Mouse (Mus musculus): ENCODE measurements around the gene Nr2e1. TPM values are rescaled to one million over a fixed set of nuclear protein-coding genes. Genes with fewer than 3 reads are reported as not detected.
A peak's percentile ranks its signal among the peaks of the same experiment; 100 is the strongest.

Gene Nr2e1
- not detected in 2 replicates for polyA plus RNA-seq (2015; fragmentation: Nextera tagmentation; extraction: Ambion mirVana)

DNA sequence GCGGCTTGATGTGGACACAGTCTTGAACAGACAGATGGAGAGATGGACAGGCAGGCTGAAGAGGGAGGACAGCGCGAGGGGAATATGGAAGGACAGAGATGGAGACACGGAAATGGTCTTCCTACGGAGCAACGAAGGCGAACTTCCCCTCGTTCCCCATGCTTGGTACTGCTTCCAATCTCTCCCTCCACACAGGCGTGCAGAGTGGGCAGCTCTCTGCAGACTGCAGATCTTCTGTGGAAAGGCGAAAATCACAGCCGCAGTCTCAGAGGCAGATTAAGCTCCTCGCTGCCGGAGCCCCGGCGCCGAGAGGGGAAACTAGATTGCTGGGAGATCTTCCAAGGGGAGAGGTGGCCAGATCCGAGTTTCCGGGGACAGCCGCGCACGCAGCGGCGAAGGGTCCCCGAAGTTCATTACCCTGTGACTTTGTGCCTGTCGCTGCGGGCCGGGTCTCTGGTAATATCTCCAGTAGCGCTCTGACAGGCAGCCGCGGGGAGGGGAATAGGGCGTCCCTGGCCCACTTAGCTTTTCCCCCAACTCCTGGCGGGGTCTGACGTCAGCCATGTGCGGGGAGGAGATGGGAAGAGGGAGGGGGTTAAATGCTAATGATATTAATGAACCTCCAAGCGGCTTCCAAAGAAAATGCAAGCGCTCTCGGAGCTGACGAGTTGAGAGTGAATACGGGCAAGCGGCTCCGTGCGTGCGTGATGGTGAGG lies at the start of gene Nr2e1, which contains the start of gene Ostm1:
Gene Nr2e1 (minus strand): TSS at position 476 of the 716 bp plus-strand sequence.
Gene Ostm1 (plus strand): TSS at position 666 of the 716 bp plus-strand sequence.
- Histone ChIP-seq H3K36me3 (no peaks in the 10 kb centered on the region), H3K4me3 (replicated peaks) (peak within 1 kb of the TSS; percentile 10; the same call in 1 of the 2 replicates), H3K9ac (no peak within 1 kb of the TSS), H3K4me2 (0 out of 2 replicates have a peak within 1 kb of the TSS, but pooled peaks have one; percentile 19), H3K9me3 (replicated peaks) (no peaks in the 10 kb centered on the region), H3K4me1 (replicated peaks) (peaks cover 23% of the 10 kb centered on the region), H3K27ac (no peak within 1 kb of the TSS), H3K27me3 (peaks cover 100% of the 10 kb centered on the region)
- DNase-seq (no peak), ATAC-seq (ENCODE audit: low read depth) (no peak)
- 2% methylated on average over 43 of the region's 43 CpGs for WGBS (ENCODE audit: insufficient replicate concordance)

DNA sequence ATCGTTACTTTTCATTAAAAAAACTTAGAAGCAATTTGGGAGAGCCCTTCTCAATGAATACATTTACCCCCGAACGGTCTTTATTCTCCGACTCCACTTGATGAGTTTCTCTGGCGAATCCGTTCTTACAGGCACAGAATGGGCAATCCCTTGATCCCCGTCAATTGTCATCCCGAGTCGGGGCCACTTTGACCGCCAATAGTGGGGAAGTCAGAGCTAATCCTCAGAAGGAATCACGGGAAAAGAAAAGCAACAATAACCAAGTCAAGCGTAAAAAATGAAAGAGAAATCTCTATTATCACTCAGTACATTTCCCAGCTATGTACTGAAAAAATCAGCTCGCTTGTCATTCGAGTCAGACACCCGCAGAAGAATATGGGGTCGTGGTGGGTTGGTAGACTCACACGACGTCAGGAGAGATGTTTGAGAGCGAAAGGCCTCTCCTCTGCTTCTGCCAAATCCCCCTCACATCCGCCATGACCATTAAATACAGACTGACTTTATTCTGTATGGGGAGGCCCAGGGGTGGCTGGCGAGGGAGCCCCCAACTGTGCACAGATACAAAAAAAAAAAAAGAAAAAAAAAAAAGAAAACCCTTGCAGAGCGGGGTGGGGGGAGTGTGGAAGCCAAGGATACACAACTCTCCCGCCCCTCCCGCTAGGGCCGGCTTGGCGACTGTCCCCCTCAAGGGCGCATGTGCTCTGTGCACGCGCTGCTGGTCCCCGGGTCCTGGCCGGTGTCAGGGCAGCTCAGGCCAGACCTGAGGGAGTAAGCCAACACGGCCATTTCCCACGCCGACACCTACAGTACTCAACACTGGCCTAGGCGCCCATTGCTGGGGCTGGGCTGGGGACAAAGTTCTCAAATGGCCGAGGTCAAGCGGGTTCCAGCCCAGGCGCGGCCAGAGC lies 49.3 kb upstream of the Nr2e1 start:
- Histone ChIP-seq H3K27ac (no peak overlapping the region), H3K9me3 (replicated peaks) (no peaks in the 10 kb centered on the region), H3K9ac (peak overlapping the region; percentile 17; the same call in 1 of the 2 replicates), H3K4me1 (replicated peaks) (peaks cover 38% of the 10 kb centered on the region), H3K4me3 (replicated peaks) (peak overlapping the region; percentile 57), H3K36me3 (no peaks in the 10 kb centered on the region), H3K4me2 (peak overlapping the region; percentile 70), H3K27me3 (peaks cover 100% of the 10 kb centered on the region)
- 1% methylated on average over 39 of the region's 39 CpGs for WGBS (ENCODE audit: insufficient replicate concordance)
- ATAC-seq (ENCODE audit: low read depth) (no peak), DNase-seq (no peak)

DNA sequence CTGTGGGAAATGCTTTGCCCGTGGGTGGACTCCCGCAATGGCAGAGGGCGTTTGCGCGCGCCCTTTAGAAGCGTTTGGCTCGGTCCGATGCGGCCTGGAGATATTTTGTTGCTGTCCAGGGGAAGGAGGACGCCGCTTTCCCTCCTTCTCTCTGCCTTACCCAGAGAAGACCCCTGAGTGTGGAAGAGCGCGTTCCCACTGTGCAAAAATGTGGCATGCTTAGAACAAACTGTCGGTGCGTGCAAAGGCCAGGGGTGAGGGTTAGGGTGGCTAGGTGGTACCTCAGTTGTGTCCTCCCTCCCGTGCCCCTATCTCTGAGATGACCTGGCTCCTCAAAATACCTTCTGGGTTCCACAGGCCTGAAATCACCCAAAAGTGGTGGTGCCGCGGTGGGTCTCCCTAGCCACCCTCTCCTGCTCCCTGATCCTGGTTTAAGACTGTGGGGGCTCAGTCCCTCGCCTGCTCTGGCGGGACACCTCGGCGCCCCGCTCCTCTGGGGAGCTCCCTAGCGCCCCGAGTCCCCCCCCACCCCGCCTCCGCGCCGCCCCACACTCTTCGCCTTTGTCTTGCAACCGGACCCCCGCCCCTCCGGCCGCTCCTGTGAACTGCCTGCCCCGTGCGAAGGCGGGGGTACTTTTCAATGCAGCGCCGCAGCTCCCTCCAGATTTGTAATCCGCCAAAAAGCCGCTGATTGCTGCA lies 48.5 kb upstream of the Nr2e1 start:
- Histone ChIP-seq H3K36me3 (no peaks in the 10 kb centered on the region), H3K4me2 (peak overlapping the region; percentile 70), H3K4me1 (replicated peaks) (peaks cover 43% of the 10 kb centered on the region), H3K9me3 (replicated peaks) (no peaks in the 10 kb centered on the region), H3K27me3 (peaks cover 100% of the 10 kb centered on the region), H3K4me3 (replicated peaks) (peak overlapping the region; percentile 57), H3K9ac (no peak overlapping the region), H3K27ac (no peak overlapping the region)
- no peak for DNase-seq
- no peak for ATAC-seq (ENCODE audit: low read depth)
- 3% methylated on average over 42 of the region's 42 CpGs for WGBS (ENCODE audit: insufficient replicate concordance)

DNA sequence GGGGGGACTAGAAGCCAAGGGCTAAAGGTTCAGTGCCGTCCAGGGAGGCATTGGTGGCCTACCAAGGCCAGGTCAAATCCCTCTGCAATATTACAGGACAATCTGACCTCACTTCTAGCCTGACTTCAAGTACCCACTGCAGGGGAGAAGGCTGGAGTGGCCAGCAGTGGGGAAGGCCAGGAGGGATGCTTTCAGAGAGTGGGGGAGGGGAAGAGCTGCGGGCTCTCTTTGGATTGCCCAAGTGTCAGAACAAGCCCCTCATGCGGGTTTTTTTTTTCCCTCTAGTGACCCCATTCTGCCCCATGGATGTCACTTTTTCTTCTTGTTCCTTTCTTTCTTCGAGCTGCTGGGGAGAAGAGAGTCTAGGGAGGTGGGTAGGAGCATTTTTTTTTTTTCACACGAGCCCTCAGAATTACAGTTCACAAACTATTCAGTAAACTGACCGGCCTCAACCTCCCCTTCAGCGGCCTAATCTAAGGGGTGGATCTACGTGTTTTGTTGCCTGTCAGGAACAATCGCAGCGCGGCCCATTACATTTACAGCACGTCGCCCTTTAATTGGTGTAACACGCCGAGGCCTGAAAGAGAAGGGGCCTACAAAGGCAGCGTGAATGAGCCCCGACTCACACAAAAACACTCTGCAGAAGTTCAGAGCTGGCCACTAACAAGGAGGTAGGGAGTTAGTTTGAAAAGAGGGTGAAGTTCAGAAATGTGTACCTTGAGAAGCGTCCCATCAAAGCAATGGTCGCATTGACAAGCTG lies 47.3 kb upstream of the Nr2e1 start:
- Histone ChIP-seq H3K27ac (no peak overlapping the region), H3K4me2 (no peak overlapping the region), H3K36me3 (no peaks in the 10 kb centered on the region), H3K9ac (no peak overlapping the region), H3K9me3 (replicated peaks) (no peaks in the 10 kb centered on the region), H3K4me3 (replicated peaks) (no peak overlapping the region), H3K4me1 (replicated peaks) (peaks cover 46% of the 10 kb centered on the region), H3K27me3 (peaks cover 100% of the 10 kb centered on the region)
- WGBS (ENCODE audit: insufficient replicate concordance), result 4% methylated on average over 19 of the region's 19 CpGs
- DNase-seq (no peak), ATAC-seq (ENCODE audit: low read depth) (no peak)

DNA sequence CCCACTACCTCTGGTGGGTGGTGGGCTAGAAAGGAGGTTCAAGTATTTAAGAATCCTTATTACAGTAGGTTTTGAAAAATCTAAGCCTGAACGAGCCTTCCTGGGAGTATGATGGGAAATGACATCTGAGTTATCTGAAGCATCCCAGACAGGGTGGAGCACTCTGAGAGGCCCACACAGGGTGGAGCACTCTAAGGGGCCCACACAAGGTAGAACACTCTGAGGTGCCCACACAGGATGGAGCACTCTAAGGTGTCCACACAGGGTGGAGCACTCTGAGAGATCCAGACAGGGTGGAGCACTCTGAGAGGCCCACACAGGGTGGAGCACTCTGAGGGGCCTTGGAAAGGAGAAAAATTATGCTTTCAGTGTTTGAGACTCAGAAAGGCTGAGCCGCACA lies 42.5 kb upstream of the Nr2e1 start:
- peak; percentile 23 for DNase-seq
- H3K4me1 ChIP-seq (replicated peaks), result peaks cover 34% of the 10 kb centered on the region
- peaks cover 83% of the 10 kb centered on the region for H3K27me3 ChIP-seq
- no peak overlapping the region for H3K9ac ChIP-seq
- H3K9me3 ChIP-seq (replicated peaks), result no peaks in the 10 kb centered on the region
- H3K4me3 ChIP-seq (replicated peaks), result no peak overlapping the region
- ATAC-seq (ENCODE audit: low read depth), result peak; percentile 100
- H3K4me2 ChIP-seq, result peak overlapping the region; percentile 26; the same call in 1 of the 2 replicates
- H3K27ac ChIP-seq, result peak overlapping the region; percentile 61
- no peaks in the 10 kb centered on the region for H3K36me3 ChIP-seq
- 41% methylated on average over 2 of the region's 2 CpGs for WGBS (ENCODE audit: insufficient replicate concordance)

DNA sequence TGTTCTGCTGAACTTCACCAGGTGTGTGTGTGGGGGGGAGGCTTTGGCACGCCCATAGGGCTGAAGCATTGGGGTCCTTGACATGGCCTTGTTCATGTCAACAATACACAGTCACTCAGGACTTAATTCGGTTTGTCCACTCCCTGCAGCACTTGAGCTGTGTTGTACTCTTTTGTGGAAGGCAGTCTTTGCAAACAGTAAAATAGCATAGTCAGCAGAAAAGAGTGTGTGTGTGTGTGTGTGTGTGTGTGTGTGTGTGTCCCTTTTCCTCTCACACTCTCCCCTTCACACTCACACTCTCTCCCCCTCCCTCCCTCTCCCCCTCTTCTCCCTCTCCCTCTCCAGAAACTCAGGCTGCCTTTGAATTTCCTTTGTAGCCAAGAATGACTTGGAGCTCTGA lies 34.9 kb upstream of the Nr2e1 start:
- Histone ChIP-seq H3K4me3 (replicated peaks) (no peak overlapping the region), H3K27ac (no peak overlapping the region), H3K9me3 (replicated peaks) (no peaks in the 10 kb centered on the region), H3K4me2 (no peak overlapping the region), H3K27me3 (peaks cover 88% of the 10 kb centered on the region), H3K36me3 (no peaks in the 10 kb centered on the region), H3K9ac (no peak overlapping the region), H3K4me1 (replicated peaks) (peaks cover 3% of the 10 kb centered on the region; the same call in 1 of the 2 replicates)
- DNase-seq (no peak), ATAC-seq (ENCODE audit: low read depth) (no peak)
- WGBS (ENCODE audit: insufficient replicate concordance), result 31% methylated on average over 2 of the region's 2 CpGs

DNA sequence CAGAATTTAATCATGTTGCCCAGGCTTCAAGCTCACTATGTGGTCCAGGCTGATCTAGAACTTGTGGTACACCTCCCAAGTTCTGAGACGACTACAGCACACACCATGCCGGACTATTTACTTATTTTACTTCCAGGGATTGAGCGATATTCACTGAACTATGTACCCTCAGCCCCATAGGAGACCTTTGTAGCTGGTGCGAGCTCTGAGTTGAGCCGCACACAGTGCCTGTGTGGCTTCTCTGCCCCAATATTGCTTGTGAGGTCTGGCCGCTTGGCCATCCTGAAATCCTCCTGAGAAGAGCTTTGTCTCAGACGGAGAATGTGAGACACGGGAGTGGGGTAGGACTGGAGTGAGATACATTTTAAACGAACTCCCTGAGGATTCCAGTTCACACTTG lies 31.3 kb upstream of the Nr2e1 start:
- Histone ChIP-seq H3K36me3 (no peaks in the 10 kb centered on the region), H3K27ac (no peak overlapping the region), H3K4me1 (replicated peaks) (peaks cover 3% of the 10 kb centered on the region; the same call in 1 of the 2 replicates), H3K4me3 (replicated peaks) (no peak overlapping the region), H3K9me3 (replicated peaks) (no peaks in the 10 kb centered on the region), H3K9ac (no peak overlapping the region), H3K4me2 (no peak overlapping the region), H3K27me3 (peaks cover 97% of the 10 kb centered on the region)
- WGBS (ENCODE audit: insufficient replicate concordance), result 9% methylated on average over 9 of the region's 9 CpGs
- ATAC-seq (ENCODE audit: low read depth) (no peak), DNase-seq (no peak)

DNA sequence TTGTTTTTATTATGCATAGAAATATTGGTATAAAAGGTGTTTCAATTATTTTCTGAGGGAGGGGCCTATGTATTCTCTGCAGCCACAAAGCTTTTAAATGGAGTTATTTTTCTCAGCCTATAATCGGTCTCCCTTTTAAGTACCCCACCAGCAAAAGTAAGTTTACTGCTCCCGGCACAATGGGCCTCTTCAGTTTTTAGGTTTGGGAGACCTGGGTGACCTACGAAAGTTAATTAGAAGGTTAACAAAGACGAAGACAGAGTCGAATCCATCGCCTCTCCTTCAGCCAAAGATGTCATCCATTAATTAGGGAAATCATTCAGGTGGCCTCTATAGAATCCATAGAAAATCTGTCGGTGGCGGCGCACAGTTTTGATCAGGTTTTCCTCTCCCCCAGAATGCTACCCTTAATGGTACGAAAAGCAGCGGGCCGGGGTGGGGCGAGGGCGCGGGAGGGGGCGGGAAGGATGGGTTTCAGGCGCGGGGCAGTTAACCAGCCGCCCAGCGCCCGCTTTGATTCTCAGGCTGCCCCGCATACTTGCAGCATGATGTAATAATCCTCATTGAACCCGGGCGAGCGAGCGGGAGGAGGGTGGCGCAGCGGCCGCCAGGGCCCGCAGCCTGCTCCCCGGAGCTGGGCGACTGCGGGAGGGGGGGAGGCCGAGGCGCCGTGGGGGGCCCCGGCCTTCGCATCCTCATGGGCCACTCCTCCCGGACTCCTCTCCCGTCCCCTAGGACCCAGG lies 30.4 kb upstream of the Nr2e1 start:
- H3K4me3 ChIP-seq (replicated peaks), result peak overlapping the region; percentile 32
- no peaks in the 10 kb centered on the region for H3K9me3 ChIP-seq (replicated peaks)
- H3K36me3 ChIP-seq, result no peaks in the 10 kb centered on the region
- H3K9ac ChIP-seq, result no peak overlapping the region
- H3K4me2 ChIP-seq, result peak overlapping the region; percentile 47
- ATAC-seq (ENCODE audit: low read depth) (no peak), DNase-seq (no peak)
- 3% methylated on average over 36 of the region's 40 CpGs for WGBS (ENCODE audit: insufficient replicate concordance)
- H3K4me1 ChIP-seq (replicated peaks), result peaks cover 3% of the 10 kb centered on the region; the same call in 1 of the 2 replicates
- H3K27ac ChIP-seq, result no peak overlapping the region
- peaks cover 95% of the 10 kb centered on the region for H3K27me3 ChIP-seq

DNA sequence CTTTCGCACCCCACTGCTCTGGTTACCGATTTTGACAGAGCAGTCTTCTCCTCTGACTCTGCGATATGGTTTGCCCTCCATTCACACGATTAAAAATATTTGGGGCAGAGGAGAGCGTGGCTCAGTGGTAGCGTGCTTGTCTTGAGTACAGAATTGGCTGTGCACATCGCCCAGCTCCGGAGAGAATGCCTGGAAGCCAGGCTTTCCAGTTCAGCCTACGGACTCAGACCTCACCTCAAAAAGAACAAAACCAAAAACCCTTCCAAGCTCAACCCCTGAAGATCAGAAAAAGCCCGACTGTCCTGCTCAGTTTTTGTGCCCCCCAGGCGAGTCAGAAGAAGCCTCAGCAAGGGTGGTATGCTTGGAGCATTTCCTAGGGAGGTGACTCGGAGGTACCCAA lies 29.6 kb upstream of the Nr2e1 start:
- Histone ChIP-seq H3K4me3 (replicated peaks) (no peak overlapping the region), H3K27me3 (peaks cover 92% of the 10 kb centered on the region), H3K4me2 (no peak overlapping the region), H3K4me1 (replicated peaks) (peaks cover 3% of the 10 kb centered on the region; the same call in 1 of the 2 replicates), H3K9me3 (replicated peaks) (no peaks in the 10 kb centered on the region), H3K36me3 (no peaks in the 10 kb centered on the region), H3K27ac (no peak overlapping the region), H3K9ac (no peak overlapping the region)
- ATAC-seq (ENCODE audit: low read depth) (no peak), DNase-seq (no peak)
- 7% methylated on average over 12 of the region's 12 CpGs for WGBS (ENCODE audit: insufficient replicate concordance)

DNA sequence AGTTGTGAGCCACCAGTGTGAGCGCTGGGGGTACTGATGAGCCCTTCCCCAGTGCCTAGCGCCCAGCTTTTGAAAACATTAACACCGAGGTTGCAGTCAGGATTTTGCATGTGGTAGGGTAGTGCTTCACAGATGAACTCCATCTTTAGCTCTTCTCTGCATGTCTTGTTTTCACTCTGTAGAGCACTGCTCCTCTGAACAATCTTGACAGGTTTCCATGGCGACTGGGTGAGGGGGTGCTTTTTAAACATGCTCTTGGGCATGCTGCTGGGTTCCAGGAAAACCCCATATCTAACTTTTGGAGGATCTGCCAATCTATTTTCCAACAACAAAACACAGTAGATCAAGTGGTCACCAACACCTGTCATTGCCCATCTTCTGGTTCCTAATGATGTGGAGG lies 23.3 kb upstream of the Nr2e1 start:
- Histone ChIP-seq H3K27ac (no peak overlapping the region), H3K36me3 (no peaks in the 10 kb centered on the region), H3K27me3 (peaks cover 56% of the 10 kb centered on the region), H3K4me2 (no peak overlapping the region), H3K4me1 (replicated peaks) (no peaks in the 10 kb centered on the region), H3K9me3 (replicated peaks) (peaks cover 5% of the 10 kb centered on the region), H3K4me3 (replicated peaks) (no peak overlapping the region), H3K9ac (no peak overlapping the region)
- DNase-seq, result no peak
- WGBS (ENCODE audit: insufficient replicate concordance), result 58% methylated on average over 4 of the region's 4 CpGs
- no peak for ATAC-seq (ENCODE audit: low read depth)

Data from liver, embryonic 13.5 days (tissue).